Mouse (Mus musculus) layer of hippocampus, postnatal 10 days (tissue): ENCODE measurements around the gene Sema3f. TPM values are rescaled to one million over a fixed set of nuclear protein-coding genes. Genes with fewer than 3 reads are reported as not detected.

Experiments used
- DNase-seq, 2 experiments: peaks; one replicate each; pipeline ENCODE4 v3.0.0; 2021; ENCODE audit warnings: low spot score in 2 of 2
- long read RNA-seq: library from polyadenylated mRNA; stranded (forward); transcript quantifications from one replicate; pipeline ENCODE4 v2.0.0, GENCODE M21; 2023
- total RNA-seq, 2 experiments: library from RNA; stranded (reverse); gene quantifications; 2 replicates each; pipeline ENCODE4 v1.2.3; 2021

The Sema3f gene
- 1 to 10 TPM; 6.7 to 9.1 TPM for total RNA-seq
- long read RNA-seq = 0 reads

- DNase-seq = peak; percentile 38 to 65
Observed at GRCm38 (mm10) chr9:107709697-107710483, at the start of gene Sema3f. TSS of gene Sema3f (minus strand) at chr9:107710475.

- no peak for DNase-seq
Observed at GRCm38 (mm10) chr9:107759593-107759992, 49.3 kb upstream of the Sema3f start.

GRCm38 (mm10) chr9:107750378-107750777, 40.1 kb upstream of the Sema3f start:
- no peak for DNase-seq

- no peak for DNase-seq
Observed at GRCm38 (mm10) chr9:107748063-107748462, 37.8 kb upstream of the Sema3f start.

- no peak for DNase-seq
Observed at GRCm38 (mm10) chr9:107747310-107747709, 37.0 kb upstream of the Sema3f start.

GRCm38 (mm10) chr9:107746679-107747078, 36.4 kb upstream of the Sema3f start:
- no peak for DNase-seq

GRCm38 (mm10) chr9:107744061-107744460, 33.8 kb upstream of the Sema3f start:
- no peak for DNase-seq

- peak in 1 of 2 experiments; percentile 49 for DNase-seq
Observed at GRCm38 (mm10) chr9:107738841-107739202, 28.5 kb upstream of the Sema3f start.

GRCm38 (mm10) chr9:107738020-107738840, 28.0 kb upstream of the Sema3f start:
- peak; percentile 95 for DNase-seq

- no peak for DNase-seq
Observed at GRCm38 (mm10) chr9:107736185-107736485, 25.9 kb upstream of the Sema3f start.

GRCm38 (mm10) chr9:107735356-107736184, 25.3 kb upstream of the Sema3f start:
- DNase-seq = no peak

GRCm38 (mm10) chr9:107734567-107734971, 24.3 kb upstream of the Sema3f start:
- DNase-seq = no peak

GRCm38 (mm10) chr9:107729709-107730108, 19.4 kb upstream of the Sema3f start:
- DNase-seq = no peak

- DNase-seq = no peak
Observed at GRCm38 (mm10) chr9:107728919-107729670, 18.8 kb upstream of the Sema3f start.

GRCm38 (mm10) chr9:107727041-107727440, 16.8 kb upstream of the Sema3f start:
- DNase-seq = no peak

GRCm38 (mm10) chr9:107724796-107725195, 14.5 kb upstream of the Sema3f start:
- DNase-seq = no peak

GRCm38 (mm10) chr9:107723794-107724531, 13.7 kb upstream of the Sema3f start:
- no peak for DNase-seq

- no peak for DNase-seq
Observed at GRCm38 (mm10) chr9:107723292-107723691, 13.0 kb upstream of the Sema3f start.

- no peak for DNase-seq
Observed at GRCm38 (mm10) chr9:107718781-107719540, 8.7 kb upstream of the Sema3f start.
